Mouse (Mus musculus) midbrain, embryonic 11.5 days (tissue): ENCODE measurements around the gene Olfr995. TPM values are rescaled to one million over a fixed set of nuclear protein-coding genes. Genes with fewer than 3 reads are reported as not detected.

Source experiments
- polyA plus RNA-seq: library from polyadenylated mRNA; unstranded; fragments of >200 nt; fragmentation: Nextera tagmentation; extraction: Ambion mirVana; gene quantifications from 2 replicates; pipeline ENCODE4 v1.2.1, GENCODE M21; 2014

Gene Olfr995
- polyA plus RNA-seq, 1 experiment from 2014 or later: not detected

Other genes starting within 250 kb of the Olfr995 start
- 1.2 and 1.3 TPM in 2 replicates for gene Lrrc55, start 246.4 kb downstream of the Olfr995 start, polyA plus RNA-seq
- not detected in 2 replicates for gene Olfr987, start 104.3 kb downstream of the Olfr995 start, polyA plus RNA-seq
- gene Olfr988, start 80.4 kb downstream of the Olfr995 start, polyA plus RNA-seq: not detected in 2 replicates
- gene Olfr992, start 34.2 kb downstream of the Olfr995 start, polyA plus RNA-seq: not detected in 2 replicates
- gene Olfr993, start 28.8 kb downstream of the Olfr995 start, polyA plus RNA-seq: not detected in 2 replicates
- not detected in 2 replicates for gene Olfr994, start 7.2 kb downstream of the Olfr995 start, polyA plus RNA-seq
- not detected in 2 replicates for gene 4833423E24Rik, start 75.4 kb upstream of the Olfr995 start, polyA plus RNA-seq
- gene Olfr996, start 135.6 kb upstream of the Olfr995 start, polyA plus RNA-seq: not detected in 2 replicates
- not detected in 2 replicates for gene Olfr998, start 145.3 kb upstream of the Olfr995 start, polyA plus RNA-seq
- gene Olfr1000, start 168.3 kb upstream of the Olfr995 start, polyA plus RNA-seq: not detected in 2 replicates
- not detected in 2 replicates for gene Olfr1002, start 207.1 kb upstream of the Olfr995 start, polyA plus RNA-seq
- gene Olfr154, start 220.8 kb upstream of the Olfr995 start, polyA plus RNA-seq: not detected in 2 replicates
- gene Olfr1006, start 235.1 kb upstream of the Olfr995 start, polyA plus RNA-seq: not detected in 2 replicates
- gene Olfr1008, start 245.8 kb upstream of the Olfr995 start, polyA plus RNA-seq: not detected in 2 replicates